Mouse (Mus musculus): ENCODE data around the gene Drc7.

- TF ChIP-seq CTCF (IDR thresholded peaks at IDR 0.05; ENCODE audit: borderline replicate concordance, control insufficient read depth, extremely low read depth, insufficient read depth, low read length, poor library complexity) = no peak
- TF ChIP-seq POLR2A (IDR thresholded peaks at IDR 0.05; ENCODE audit: control insufficient read depth, extremely low read depth, insufficient read depth, low read length, poor library complexity) = no peak
Observed at GRCm38 (mm10) chr8:95020293-95020777, 34.6 kb upstream of the Drc7 start.
